Mouse (Mus musculus): Measurements from ENCODE around the gene Gm15262. TPM values are rescaled to one million over a fixed set of nuclear protein-coding genes. Genes with fewer than 3 reads are reported as not detected.
"Not testable (repeated sequence)": the region's sequence is repeated elsewhere in the genome, so short reads cannot be mapped to it uniquely, and the experiment has no call there.

Gene Gm15262
- polyA plus RNA-seq (2014; fragmentation: Nextera tagmentation; extraction: Ambion mirVana): not detected in 2 replicates

DNA sequence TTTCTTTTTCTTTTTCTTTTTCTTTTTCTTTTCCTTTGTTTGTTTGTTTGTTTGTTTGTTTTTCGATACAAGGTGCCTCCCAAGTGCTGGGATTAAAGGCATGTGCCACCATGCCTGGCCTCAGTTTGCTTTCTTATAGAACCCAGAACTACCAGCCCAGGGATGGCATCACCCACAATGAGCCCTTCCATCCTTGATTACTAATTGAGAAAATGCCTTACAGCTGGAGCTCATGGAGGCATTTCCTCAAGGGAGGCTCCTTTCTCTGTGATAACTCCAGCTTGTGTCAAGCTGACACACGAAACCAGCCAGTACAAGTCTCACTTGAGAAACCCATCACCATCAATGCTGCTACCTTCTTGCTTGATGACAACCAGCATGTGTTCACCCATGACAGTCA lies at the start of gene Gm15262:
Gm15262 (plus strand) TSS at position 301 of the 400 bp plus-strand sequence.
- not testable (repeated sequence) for H3K4me3 ChIP-seq (ENCODE audit: low read depth, low read length); H3K9me3 ChIP-seq (ENCODE audit: control insufficient read depth, low read length); H3K27ac ChIP-seq (ENCODE audit: low read depth); H3K27me3 ChIP-seq (replicated peaks; ENCODE audit: control insufficient read depth, insufficient read depth, low read length); H3K9ac ChIP-seq (ENCODE audit: low read length); H3K4me1 ChIP-seq (replicated peaks; ENCODE audit: control insufficient read depth, insufficient read depth, low read length); ATAC-seq (replicated peaks; ENCODE audit: low FRiP score, low TSS enrichment, low read depth); H3K36me3 ChIP-seq (ENCODE audit: control insufficient read depth, insufficient read depth, low read length); DNase-seq (ENCODE audit: low spot score); H3K4me2 ChIP-seq (ENCODE audit: low read length)
- WGBS: 76% methylated on average over 2 of the region's 2 CpGs

- no peak for ATAC-seq (replicated peaks; ENCODE audit: low FRiP score, low TSS enrichment, low read depth)
- WGBS: 89% methylated on average over 1 of the region's 1 CpGs
- no peaks in the 10 kb centered on the region for H3K9me3 ChIP-seq (ENCODE audit: control insufficient read depth, low read length)
Observed at GRCm38 (mm10) chrX:161308131-161308530, 20.9 kb downstream of the Gm15262 start.

DNA sequence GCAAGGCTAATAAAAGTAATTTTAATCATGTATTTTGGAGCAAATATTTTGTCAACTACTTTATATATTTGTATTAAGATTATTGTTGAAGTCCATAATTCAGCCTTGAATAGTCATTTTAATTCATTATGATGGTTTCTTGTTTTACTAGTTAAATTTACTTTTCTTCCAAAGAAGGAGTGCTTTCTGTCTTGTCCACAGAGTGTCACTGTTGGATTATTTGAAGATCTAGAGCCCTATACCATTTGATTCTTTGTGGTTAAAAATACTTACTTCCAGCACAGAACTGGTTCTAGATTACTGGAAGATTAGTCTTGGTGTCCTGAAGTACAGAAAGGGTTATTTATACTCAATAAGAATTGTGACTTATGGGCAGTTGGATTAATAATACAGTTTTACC lies 29.2 kb downstream of the Gm15262 start:
- ATAC-seq (replicated peaks; ENCODE audit: low FRiP score, low TSS enrichment, low read depth): no peak
- no peak overlapping the region for H3K4me3 ChIP-seq (ENCODE audit: low read depth, low read length)
- no peak overlapping the region for H3K9ac ChIP-seq (ENCODE audit: low read length)
- DNase-seq (ENCODE audit: low spot score): no peak
- no peaks in the 10 kb centered on the region for H3K36me3 ChIP-seq (ENCODE audit: control insufficient read depth, insufficient read depth, low read length)
- H3K27me3 ChIP-seq (replicated peaks; ENCODE audit: control insufficient read depth, insufficient read depth, low read length): no peaks in the 10 kb centered on the region
- no peak overlapping the region for H3K4me2 ChIP-seq (ENCODE audit: low read length)
- no peaks in the 10 kb centered on the region for H3K4me1 ChIP-seq (replicated peaks; ENCODE audit: control insufficient read depth, insufficient read depth, low read length)
- H3K27ac ChIP-seq (ENCODE audit: low read depth): no peak overlapping the region
- no peaks in the 10 kb centered on the region for H3K9me3 ChIP-seq (ENCODE audit: control insufficient read depth, low read length)

More at GRCm38 (mm10) chrX:161308131-161308530, 20.9 kb downstream of the Gm15262 start:
- no peak overlapping the region for H3K27ac ChIP-seq (ENCODE audit: low read depth)
- no peak overlapping the region for H3K9ac ChIP-seq (ENCODE audit: low read length)
- no peaks in the 10 kb centered on the region for H3K27me3 ChIP-seq (replicated peaks; ENCODE audit: control insufficient read depth, insufficient read depth, low read length)
- no peak overlapping the region for H3K4me2 ChIP-seq (ENCODE audit: low read length)
- H3K4me1 ChIP-seq (replicated peaks; ENCODE audit: control insufficient read depth, insufficient read depth, low read length): no peaks in the 10 kb centered on the region
- H3K36me3 ChIP-seq (ENCODE audit: control insufficient read depth, insufficient read depth, low read length): no peaks in the 10 kb centered on the region
- no peak overlapping the region for H3K4me3 ChIP-seq (ENCODE audit: low read depth, low read length)
- DNase-seq (ENCODE audit: low spot score): no peak

- Histone ChIP-seq H3K9me3 (ENCODE audit: control insufficient read depth, low read length) (no peaks in the 10 kb centered on the region), H3K27me3 (replicated peaks; ENCODE audit: control insufficient read depth, insufficient read depth, low read length) (no peaks in the 10 kb centered on the region), H3K36me3 (ENCODE audit: control insufficient read depth, insufficient read depth, low read length) (no peaks in the 10 kb centered on the region), H3K4me2 (ENCODE audit: low read length) (no peak overlapping the region), H3K27ac (ENCODE audit: low read depth) (no peak overlapping the region), H3K9ac (ENCODE audit: low read length) (no peak overlapping the region), H3K4me3 (ENCODE audit: low read depth, low read length) (no peak overlapping the region), H3K4me1 (replicated peaks; ENCODE audit: control insufficient read depth, insufficient read depth, low read length) (no peaks in the 10 kb centered on the region)
- ATAC-seq (replicated peaks; ENCODE audit: low FRiP score, low TSS enrichment, low read depth) (no peak), DNase-seq (ENCODE audit: low spot score) (no peak)
- 36% methylated on average over 11 of the region's 11 CpGs for WGBS
Observed at GRCm38 (mm10) chrX:161370927-161371326, 83.7 kb downstream of the Gm15262 start.

GRCm38 (mm10) chrX:161371461-161371860 lies 84.2 kb downstream of the Gm15262 start:
- H3K9me3 ChIP-seq (ENCODE audit: control insufficient read depth, low read length): no peaks in the 10 kb centered on the region
- H3K4me3 ChIP-seq (ENCODE audit: low read depth, low read length): no peak overlapping the region
- H3K27me3 ChIP-seq (replicated peaks; ENCODE audit: control insufficient read depth, insufficient read depth, low read length): no peaks in the 10 kb centered on the region
- no peak overlapping the region for H3K9ac ChIP-seq (ENCODE audit: low read length)
- DNase-seq (ENCODE audit: low spot score) (no peak), ATAC-seq (replicated peaks; ENCODE audit: low FRiP score, low TSS enrichment, low read depth) (no peak)
- H3K4me2 ChIP-seq (ENCODE audit: low read length): no peak overlapping the region
- H3K36me3 ChIP-seq (ENCODE audit: control insufficient read depth, insufficient read depth, low read length): no peaks in the 10 kb centered on the region
- H3K4me1 ChIP-seq (replicated peaks; ENCODE audit: control insufficient read depth, insufficient read depth, low read length): no peaks in the 10 kb centered on the region
- no peak overlapping the region for H3K27ac ChIP-seq (ENCODE audit: low read depth)
- WGBS: 65% methylated on average over 3 of the region's 3 CpGs

GRCm38 (mm10) chrX:161375568-161375967 lies 88.3 kb downstream of the Gm15262 start:
- DNase-seq (ENCODE audit: low spot score) (no peak), ATAC-seq (replicated peaks; ENCODE audit: low FRiP score, low TSS enrichment, low read depth) (no peak)
- H3K9me3 ChIP-seq (ENCODE audit: control insufficient read depth, low read length): no peaks in the 10 kb centered on the region
- H3K4me1 ChIP-seq (replicated peaks; ENCODE audit: control insufficient read depth, insufficient read depth, low read length): no peaks in the 10 kb centered on the region
- no peak overlapping the region for H3K4me3 ChIP-seq (ENCODE audit: low read depth, low read length)
- WGBS: 50% methylated on average over 1 of the region's 1 CpGs
- H3K27ac ChIP-seq (ENCODE audit: low read depth): no peak overlapping the region
- no peaks in the 10 kb centered on the region for H3K27me3 ChIP-seq (replicated peaks; ENCODE audit: control insufficient read depth, insufficient read depth, low read length)
- no peak overlapping the region for H3K4me2 ChIP-seq (ENCODE audit: low read length)
- no peak overlapping the region for H3K9ac ChIP-seq (ENCODE audit: low read length)
- H3K36me3 ChIP-seq (ENCODE audit: control insufficient read depth, insufficient read depth, low read length): no peaks in the 10 kb centered on the region

GRCm38 (mm10) chrX:161385791-161386190 lies 98.5 kb downstream of the Gm15262 start:
- Histone ChIP-seq H3K27me3 (replicated peaks; ENCODE audit: control insufficient read depth, insufficient read depth, low read length) (no peaks in the 10 kb centered on the region), H3K36me3 (ENCODE audit: control insufficient read depth, insufficient read depth, low read length) (no peaks in the 10 kb centered on the region), H3K4me1 (replicated peaks; ENCODE audit: control insufficient read depth, insufficient read depth, low read length) (no peaks in the 10 kb centered on the region), H3K4me2 (ENCODE audit: low read length) (no peak overlapping the region), H3K27ac (ENCODE audit: low read depth) (no peak overlapping the region), H3K9ac (ENCODE audit: low read length) (no peak overlapping the region), H3K9me3 (ENCODE audit: control insufficient read depth, low read length) (no peaks in the 10 kb centered on the region), H3K4me3 (ENCODE audit: low read depth, low read length) (no peak overlapping the region)
- WGBS: 46% methylated on average over 8 of the region's 8 CpGs
- ATAC-seq (replicated peaks; ENCODE audit: low FRiP score, low TSS enrichment, low read depth): no peak
- peak; percentile 67 for DNase-seq (ENCODE audit: low spot score)

GRCm38 (mm10) chrX:161387942-161388341 lies 100.7 kb downstream of the Gm15262 start:
- no peaks in the 10 kb centered on the region for H3K27me3 ChIP-seq (replicated peaks; ENCODE audit: control insufficient read depth, insufficient read depth, low read length)
- H3K4me2 ChIP-seq (ENCODE audit: low read length): no peak overlapping the region
- no peak for ATAC-seq (replicated peaks; ENCODE audit: low FRiP score, low TSS enrichment, low read depth)
- H3K4me1 ChIP-seq (replicated peaks; ENCODE audit: control insufficient read depth, insufficient read depth, low read length): no peaks in the 10 kb centered on the region
- no peak overlapping the region for H3K27ac ChIP-seq (ENCODE audit: low read depth)
- H3K4me3 ChIP-seq (ENCODE audit: low read depth, low read length): no peak overlapping the region
- no peaks in the 10 kb centered on the region for H3K36me3 ChIP-seq (ENCODE audit: control insufficient read depth, insufficient read depth, low read length)
- no peak overlapping the region for H3K9ac ChIP-seq (ENCODE audit: low read length)
- H3K9me3 ChIP-seq (ENCODE audit: control insufficient read depth, low read length): no peaks in the 10 kb centered on the region
- WGBS: 90% methylated on average over 4 of the region's 4 CpGs
- DNase-seq (ENCODE audit: low spot score): no peak

- no peaks in the 10 kb centered on the region for H3K36me3 ChIP-seq (ENCODE audit: control insufficient read depth, insufficient read depth, low read length)
- H3K27ac ChIP-seq (ENCODE audit: low read depth): no peak overlapping the region
- peak; percentile 87 for DNase-seq (ENCODE audit: low spot score)
- H3K4me3 ChIP-seq (ENCODE audit: low read depth, low read length): no peak overlapping the region
- H3K4me2 ChIP-seq (ENCODE audit: low read length): no peak overlapping the region
- no peaks in the 10 kb centered on the region; the same call in 1 of the 2 replicates for H3K27me3 ChIP-seq (replicated peaks; ENCODE audit: control insufficient read depth, insufficient read depth, low read length)
- ATAC-seq (replicated peaks; ENCODE audit: low FRiP score, low TSS enrichment, low read depth): no peak
- H3K9me3 ChIP-seq (ENCODE audit: control insufficient read depth, low read length): no peaks in the 10 kb centered on the region
- WGBS: 21% methylated on average over 11 of the region's 11 CpGs
- H3K4me1 ChIP-seq (replicated peaks; ENCODE audit: control insufficient read depth, insufficient read depth, low read length): no peaks in the 10 kb centered on the region
- no peak overlapping the region for H3K9ac ChIP-seq (ENCODE audit: low read length)
Observed at GRCm38 (mm10) chrX:161399110-161399509, 111.9 kb downstream of the Gm15262 start.
